Mouse (Mus musculus) kidney, postnatal 10 days (tissue): ENCODE results near the gene Prss50.
A peak's percentile ranks its signal among the peaks of the same experiment; 100 is the strongest.

Experiments used
- DNase-seq: peaks from one replicate; pipeline ENCODE4 v3.0.0; 2021; ENCODE audit warnings: mixed read lengths

The Prss50 gene

DNA sequence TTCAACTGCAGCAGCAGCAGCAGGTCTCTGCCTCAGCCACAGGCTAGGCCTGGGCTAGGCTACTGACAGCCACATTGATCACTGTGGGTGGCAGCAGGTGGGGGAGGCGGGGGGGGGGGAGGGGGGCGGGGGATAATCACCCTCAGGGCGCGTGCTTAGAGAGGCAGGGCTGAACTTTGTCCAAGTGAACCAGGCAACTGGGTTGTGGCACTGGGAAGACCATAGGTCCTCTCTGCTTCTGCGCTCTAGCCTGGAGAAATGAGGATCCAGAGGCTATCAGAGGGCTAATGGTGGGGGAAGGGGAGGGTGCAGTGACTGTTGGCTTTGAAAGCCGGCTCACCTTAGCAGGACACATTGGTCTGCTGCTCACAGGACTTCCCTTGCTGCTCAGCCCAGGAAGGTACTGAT lies 17.5 kb downstream of the Prss50 start:
- no peak for DNase-seq

DNA sequence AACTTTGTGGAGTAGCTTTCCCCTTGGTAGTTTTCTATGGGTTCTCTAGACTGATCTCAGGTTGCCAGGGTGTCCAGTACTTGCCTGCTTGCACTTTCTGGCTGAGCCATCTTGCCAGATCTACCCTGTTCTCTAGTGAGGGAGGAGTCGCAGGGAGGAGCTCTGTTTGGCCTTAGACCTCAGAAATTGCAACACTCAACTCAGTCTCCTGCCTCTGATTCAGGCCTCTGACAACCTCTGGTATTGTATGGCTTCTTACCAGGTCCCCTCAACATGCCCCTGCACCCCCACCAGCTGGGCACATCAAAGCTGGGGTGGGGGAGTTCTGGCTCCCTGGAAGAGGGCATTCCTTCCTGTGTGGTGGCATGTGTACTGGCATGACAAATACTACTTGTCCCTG lies 19.6 kb downstream of the Prss50 start:
- no peak for DNase-seq

DNA sequence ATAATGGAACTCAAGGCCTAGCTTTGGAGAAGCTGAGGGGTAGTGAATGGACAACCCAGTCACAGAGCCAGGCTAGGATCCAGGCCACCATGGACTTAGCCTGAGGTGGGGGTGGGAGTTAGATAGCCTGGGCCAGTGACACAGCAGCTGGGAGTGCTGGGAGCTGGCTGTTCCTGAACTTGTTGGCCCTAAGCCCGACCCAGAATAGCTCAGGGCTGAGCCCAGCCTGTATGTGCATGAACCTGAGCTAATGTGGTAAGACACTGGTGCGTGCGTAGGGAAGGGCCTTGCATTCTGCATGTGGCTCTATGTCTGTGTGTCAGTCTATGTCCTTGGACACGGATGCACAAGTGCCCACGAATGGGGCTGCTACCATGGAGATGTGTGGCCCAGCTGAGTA lies 20.1 kb downstream of the Prss50 start:
- DNase-seq = peak; percentile 70

DNA sequence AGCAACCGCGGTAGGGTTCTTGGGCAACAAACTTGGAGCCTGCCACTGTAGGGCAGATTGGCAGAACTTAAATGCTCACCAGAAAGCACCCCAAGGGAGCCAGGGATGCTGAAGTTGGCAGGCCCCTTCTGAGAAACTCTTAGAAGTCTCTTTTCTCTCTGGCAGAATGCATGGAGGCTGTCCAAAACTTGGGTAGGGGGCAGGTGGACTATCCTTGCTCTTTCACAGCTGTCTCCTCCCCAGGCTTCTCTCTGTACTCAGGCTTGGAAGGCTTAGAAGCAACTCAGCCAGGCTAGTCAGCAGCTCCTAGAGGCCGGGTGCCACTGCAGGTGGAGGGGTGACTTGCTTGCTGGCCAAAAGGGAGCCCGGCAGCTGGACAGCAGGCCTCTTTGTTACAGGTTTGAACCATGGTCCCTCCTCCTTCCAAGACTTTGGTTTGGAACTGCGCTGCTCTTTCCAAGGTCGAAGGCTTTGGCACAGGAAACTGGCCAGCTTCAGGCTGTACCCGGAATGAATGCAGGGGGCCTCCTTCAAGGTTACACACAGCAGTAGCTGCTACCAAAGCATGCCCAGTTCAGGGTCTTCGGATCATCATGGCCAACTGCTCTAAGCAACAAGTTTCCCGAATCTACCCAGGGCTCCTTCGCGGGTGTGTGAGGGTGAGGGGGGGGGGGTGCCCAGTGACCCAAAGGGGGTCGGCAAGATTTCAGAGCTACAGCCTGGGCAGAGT lies 21.6 kb downstream of the Prss50 start, which contains the start of gene Als2cl:
Gene Als2cl (plus strand): TSS at position 680 of the 730 bp plus-strand sequence.
- peak; percentile 62 for DNase-seq

DNA sequence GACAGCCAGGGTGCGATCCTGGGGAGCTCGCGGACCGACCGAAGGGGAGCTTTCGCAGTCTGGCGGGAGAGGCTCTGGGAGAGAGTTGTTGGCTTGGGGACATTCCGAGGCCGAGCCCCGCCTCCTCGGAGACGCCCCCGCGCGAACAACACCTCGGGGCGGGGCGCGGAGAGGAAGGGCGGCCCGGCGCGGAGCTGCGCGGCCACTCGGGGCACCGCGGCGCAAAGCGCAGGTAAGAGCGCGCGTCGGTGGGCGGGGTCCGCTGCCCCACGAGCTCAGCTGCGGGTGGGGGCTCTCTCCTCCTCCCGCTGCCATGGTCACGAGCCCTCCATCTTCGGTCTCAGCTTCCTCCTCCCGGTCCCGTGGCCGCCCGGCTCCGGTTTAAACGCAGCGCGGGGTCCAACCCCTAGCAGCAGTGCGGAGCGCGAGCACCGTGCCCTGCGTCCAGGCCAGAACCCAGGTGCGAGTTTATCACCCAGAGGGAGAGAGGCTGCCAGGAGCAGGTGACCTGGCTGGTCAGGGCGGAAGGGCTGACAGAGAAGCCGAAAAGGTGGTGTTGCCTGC lies 22.3 kb downstream of the Prss50 start, which contains the start of gene Tmie:
Gene Tmie (minus strand): TSS at position 116 of the 564 bp plus-strand sequence.
- peak; percentile 91 for DNase-seq

DNA sequence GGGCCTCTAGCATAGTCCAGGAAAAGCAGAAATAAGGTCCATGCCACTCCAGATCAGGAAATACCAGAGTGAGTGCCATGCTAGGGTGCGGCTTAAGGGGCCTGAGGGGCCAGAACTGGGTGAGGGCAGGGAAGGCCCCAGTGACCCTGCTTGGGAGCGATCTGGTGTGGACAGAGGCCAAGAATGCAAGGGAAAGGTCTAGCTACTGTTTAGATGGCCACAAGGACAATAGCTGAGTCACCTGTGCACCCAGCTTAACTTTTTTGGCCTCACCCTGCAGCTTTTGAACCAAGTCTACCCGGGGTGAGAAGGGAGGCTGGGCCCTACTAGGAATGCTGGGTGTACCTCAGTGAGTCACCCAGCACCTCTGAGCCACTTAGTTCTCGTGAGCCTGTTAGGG lies 23.0 kb downstream of the Prss50 start:
- DNase-seq = peak; percentile 47

DNA sequence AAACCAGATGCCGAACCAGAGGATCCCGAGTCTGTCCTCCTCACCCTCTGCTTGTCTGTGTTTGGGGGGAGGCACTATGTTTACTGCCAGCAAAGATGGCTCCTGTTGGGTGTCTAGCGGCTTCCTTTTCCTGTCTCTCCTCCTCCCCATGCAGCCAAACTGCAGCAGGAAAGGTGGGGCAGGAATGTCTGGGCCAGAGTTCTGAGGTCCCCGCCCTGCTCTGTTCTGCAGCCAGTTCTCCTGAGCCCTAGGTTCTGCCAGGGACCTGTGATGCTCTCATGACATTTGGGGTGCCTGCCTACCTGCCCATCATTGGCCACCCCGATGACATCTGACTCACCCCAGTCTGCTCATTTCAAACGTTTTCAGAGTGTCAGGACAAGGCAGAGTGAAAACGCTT lies 24.2 kb downstream of the Prss50 start:
- peak; percentile 53 for DNase-seq

DNA sequence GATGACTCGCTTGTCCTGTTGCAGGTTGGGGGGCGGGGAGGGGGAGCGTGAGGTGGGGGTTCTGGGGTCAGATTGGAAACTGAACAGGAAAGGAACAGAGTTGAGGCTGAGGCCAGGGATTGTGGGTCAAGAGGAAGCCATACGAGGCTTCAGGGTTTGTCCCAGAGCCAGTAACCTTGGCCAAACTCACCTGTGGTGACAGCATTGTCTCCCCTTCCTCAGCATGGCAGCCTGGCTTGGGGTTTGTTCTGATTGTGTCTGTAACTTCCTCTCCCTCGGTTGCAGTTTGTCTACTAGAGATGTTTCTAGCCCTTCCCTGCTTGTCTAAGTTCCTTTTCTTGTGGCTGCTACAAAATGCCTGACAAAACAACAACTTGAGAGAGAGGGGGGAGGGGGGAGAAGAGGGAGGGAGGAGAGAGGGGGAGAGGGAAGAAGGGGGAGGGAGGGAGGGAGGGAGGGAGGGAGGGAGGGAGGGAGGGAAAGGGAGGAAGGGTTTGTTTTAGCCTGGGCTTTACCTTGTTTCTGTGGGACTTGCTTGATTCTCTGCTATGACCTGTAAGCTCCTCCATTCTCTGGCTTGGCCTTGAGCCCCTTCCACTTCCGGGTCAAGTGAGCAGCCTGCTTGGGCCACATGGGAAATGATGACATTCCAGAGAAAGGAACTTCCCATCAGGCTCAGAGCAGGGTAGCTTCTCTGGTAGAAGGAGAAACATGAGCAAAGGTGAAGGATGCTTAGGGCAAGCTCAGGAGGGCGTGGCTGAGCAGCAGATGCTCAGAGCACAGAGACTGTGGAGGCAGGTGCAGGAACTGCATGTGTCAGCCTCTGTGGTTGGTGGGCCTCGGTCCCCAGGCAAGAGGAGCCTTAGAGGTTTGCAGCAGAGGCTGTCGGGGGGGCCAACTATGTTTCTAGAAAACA lies 29.9 kb downstream of the Prss50 start:
- no peak for DNase-seq

DNA sequence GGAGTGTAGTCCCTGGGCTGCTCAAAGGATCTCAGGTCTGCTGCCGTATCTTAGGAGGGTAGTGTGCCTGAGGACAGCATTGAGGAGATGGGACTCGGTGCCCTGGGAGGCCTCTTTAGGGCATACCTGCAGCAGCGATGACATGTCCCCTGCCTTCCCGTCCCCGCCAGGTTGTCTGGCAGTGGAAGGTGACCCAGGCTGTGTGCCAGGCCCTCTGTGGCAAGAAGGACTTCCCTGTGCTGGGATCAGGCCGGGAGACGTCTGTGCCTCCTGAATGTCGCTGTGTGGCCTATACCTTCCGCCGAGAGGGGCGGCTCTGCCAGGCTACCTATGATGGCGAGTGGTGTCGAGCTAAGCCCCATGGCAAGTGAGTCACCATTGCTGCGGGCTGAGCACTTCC lies 31.2 kb downstream of the Prss50 start:
- DNase-seq = no peak

DNA sequence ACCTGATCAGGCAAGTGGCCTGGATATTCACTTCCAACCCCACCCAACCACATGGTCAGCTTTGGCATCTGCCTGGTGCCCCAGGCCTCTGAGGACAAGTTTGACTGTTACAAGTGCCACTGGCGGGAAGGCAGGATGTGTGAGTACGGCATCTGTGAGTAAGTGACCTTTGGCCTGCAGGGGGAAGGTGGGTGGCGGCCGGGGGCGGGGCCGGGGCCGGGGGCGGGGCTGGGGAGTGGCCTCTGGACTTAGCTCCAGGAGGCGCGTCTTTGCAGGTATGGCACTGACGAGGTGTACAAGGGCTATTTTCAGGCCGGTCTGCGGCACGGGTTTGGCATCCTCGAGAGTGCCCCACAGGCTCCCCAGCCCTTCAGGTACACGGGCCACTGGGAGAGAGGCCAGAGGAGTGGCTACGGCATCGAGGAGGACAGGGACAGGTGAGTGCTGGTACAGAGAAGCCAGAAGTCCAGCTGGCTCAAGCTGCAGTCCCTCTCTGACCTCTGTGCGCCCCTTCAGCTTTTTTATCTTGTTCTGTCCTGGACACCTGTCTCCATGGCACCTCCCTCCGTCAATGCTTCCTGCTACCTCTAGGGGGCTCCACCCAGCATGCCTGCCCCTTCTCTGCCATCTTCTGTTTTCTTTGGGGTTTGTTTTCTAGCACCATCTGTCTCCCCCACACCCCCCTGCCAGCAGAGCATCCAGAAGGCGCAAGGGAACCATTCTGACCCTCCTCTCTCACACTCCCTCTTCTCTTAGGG lies 32.4 kb downstream of the Prss50 start:
- peak; percentile 51 for DNase-seq

DNA sequence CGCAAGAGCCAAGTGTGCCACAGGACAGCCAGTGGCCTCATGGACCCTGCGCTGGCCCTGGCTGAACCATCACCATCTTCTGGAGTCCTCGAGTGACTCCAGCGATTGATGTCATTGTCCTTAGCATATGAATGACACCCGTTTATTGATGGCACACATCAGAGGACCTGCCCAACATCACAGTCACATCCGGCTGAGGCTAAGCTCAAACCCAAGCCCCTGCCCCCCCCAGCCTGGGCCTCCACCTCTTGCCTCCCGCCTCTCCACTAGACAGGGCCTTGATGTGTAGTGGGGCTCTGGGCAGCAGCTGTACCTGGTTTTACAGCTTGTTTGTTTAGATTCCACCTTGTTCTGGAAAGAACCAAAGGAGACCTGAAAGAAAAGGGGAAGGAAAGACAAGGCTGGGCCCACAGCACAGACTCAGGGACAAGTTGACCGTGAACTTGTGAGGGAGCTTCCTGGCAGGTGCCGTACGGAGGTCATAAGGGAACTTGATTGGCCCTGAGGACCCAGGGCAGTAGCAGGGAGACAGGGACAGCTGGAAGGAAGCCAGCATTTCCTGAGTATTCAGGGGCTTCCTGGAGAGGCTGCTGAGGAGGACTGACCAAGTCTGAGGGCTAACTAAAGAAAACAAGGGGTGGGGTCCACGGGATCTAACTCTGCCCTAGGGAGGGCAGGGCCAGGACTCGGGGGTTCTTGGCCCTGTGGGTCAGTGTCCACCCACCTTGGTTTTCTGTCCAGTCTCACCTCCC lies 33.5 kb downstream of the Prss50 start:
- peak; percentile 63 for DNase-seq

DNA sequence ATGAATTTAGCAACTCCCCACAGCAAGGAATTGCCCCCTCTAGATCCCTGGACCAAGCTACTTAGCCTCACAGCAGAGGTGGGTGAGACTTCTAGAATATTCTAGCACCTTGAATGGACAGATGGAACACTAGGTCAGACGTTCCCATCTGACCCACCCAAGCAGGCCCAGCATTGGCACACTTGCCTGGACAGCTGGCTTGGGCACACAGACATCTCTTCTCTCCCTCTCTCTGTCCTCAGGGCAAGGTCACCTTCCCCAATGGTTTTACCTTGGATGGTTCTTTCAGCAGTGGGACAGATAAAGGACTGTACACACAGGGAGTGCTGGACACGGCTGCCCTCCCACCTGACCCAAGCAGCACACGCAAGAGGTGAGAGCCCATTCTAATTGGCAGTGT lies 34.8 kb downstream of the Prss50 start:
- DNase-seq = no peak

DNA sequence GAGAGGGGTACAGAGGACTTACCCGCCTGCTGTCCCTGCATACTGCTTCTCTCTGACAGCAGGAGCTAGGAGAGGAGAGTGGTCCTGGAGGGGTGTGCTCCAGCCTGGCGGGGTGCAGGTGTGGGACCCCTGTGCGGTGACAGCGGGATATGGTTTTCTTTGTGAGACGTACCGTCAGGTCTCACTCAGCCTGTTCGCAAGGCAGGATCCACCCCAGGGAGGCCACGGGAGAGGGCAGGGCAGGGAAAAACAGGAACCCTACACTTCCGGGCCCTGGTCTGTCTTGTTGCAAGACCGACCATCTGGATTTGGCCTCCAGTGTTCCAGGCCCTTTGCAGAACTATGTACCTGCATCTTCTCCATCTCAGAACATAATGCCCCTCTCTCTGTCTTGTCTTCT lies 35.7 kb downstream of the Prss50 start:
- no peak for DNase-seq

DNA sequence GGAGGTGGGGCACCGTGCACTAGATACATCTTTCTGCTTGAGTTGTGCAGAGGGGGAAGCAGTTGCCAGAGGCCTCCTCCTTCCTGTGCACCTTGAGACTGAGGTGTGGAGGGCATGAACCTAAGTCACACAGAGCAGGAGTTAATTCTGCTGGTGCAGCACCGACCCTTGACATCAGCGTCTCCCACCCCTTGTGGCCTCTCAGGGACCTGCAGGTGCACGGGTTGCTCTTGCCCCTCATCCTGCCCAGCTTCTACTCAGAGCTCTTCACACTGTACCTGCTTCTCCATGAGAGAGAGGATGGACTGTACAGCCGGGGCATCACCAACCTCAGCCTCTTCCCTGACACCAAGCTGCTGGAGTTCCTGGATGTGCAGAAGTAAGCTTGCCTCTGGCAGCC lies 37.7 kb downstream of the Prss50 start:
- no peak for DNase-seq

DNA sequence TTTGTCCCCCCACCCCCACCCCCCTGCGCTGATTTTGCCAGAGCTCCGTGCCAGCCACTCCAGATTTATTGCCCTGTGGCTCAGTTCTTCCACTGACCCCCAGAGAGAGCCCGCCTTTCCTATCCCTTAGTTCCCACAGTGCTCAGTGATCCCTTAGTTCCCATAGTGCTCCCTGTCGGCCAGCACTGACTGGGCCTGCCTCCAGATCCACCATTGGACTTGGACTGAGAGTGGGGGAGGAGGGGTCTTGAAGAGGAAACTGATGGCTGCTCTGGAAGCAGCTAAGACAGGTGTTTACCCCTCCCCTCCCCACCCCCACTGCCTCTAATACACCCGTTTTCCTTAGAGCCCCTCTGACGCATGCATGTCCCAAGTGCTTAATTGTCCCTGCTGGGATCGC lies 38.2 kb downstream of the Prss50 start:
- no peak for DNase-seq

DNA sequence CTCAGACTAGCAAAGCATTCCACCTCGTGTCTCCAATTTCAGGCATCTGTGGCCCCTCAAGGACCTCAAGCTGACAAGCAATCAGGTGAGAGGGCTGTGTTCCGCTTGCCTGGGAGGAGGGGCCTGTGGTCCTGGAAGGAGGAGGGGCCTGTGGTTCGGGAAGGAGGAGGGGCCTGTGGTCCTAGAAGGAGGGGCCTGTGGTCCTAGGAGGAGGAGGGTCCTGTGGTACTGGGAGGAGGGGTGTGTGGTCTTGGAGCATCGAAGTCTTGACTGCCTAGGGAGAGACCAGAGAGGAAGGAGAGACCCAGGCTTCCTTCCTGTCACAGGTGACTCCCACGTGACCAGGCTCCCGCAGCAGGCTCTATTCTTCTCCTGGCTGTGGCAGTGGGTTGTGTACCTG lies 38.8 kb downstream of the Prss50 start:
- DNase-seq = no peak

DNA sequence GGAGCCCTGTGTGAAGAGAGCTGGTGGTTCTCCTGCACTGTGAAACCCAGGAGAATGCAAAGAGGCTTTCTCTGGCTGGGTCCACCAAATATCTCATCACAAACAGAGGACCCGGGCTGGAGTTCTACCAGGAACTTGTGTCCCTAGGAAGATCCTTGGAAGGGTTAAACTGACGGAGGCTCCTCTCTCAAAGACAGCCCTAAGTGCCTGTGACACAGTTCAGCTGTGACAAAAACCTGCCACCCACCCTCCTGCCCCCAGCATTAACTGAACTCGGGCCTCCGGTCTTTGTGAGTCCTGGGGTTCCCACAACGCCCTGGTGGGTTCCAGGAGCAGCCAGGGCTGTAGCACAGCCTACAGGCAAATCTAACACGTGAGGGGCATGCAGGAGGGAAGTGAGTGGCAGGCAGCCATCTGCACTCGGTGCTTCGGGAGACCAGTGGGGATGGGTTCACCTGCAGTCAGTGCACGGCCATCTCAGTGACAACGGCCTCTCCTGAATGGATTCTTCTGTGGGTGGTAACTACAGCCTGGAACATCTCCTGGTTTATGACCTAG lies 41.8 kb downstream of the Prss50 start:
- no peak for DNase-seq

DNA sequence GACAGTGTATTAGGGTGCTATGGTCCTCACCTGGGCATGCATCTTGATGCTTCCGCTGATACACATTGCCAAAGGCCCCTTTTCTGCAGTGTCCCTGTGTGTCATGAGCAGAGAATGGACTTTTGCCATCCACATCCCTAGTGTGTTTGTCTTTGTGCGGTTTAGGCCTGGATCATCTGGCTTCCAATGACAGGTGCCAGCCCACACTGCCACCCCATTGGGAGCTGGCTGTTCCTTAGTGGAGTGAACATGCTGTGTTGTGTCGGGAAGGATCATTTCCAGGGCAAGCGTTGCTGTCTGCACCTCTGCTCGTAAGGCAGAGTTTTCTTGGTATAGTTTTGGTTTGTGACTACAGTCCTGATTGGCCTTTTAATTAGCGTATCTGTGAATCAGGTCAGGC lies 43.4 kb downstream of the Prss50 start:
- no peak for DNase-seq

DNA sequence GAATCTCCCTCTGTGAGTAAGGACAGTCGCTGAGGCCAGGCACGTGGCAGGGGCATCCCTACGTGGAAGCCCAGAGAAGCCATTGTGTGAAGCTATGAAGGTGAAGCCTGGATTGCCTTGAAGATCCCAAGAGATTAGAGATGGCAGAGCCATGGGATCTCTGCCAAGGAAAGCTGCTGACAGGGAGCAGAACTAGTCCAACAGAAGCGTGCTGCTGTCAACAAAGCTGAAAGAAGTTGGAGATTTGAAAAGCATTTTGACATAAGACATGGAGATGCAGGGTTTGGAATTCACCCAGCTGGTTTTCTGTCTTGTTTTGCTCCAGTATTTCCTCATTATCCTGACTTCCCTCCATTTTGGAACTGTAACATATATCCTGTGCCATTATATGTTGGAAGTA lies 44.5 kb downstream of the Prss50 start:
- no peak for DNase-seq

DNA sequence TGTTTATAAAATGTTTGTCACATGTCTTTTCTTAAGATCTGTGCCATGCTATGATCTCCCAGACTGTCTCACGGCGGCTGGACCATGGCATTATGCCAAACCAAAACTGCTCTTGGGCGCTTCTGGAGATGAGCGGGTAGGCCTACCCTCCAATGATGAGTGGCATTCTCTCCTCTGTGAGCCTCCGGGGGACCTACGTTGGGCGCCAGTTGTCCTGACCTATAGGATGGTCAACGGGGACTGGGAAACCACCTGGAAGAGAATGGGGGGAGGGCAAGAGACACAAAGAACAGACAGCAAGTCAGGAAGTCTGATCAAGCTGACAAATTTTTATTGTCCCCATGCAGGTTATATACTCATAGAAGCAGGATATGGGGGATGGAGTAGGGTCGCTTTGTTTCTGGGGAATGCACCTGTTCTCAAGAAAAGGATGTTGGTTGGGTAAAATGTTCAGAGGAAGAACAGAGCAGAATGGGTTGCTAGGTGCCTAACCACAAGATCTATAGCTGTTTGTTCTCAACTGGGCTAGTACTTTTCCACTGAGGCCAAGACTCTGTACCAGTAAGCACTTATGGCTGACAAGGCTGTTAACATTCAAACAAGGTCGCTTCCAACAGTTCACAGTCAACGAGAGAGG lies 49.6 kb downstream of the Prss50 start:
- DNase-seq = no peak
